Mouse (Mus musculus) adrenal gland, postnatal 4 days (tissue): Measurements from ENCODE around the gene Fam43b. TPM values are rescaled to one million over a fixed set of nuclear protein-coding genes. Genes with fewer than 3 reads are reported as not detected.

ENCODE experiments used
- DNase-seq, 2 experiments: peaks; one replicate each; pipeline ENCODE4 v3.0.0; 2021 to 2022; ENCODE audit warnings: low spot score in 2 of 2, mixed read lengths in 2 of 2
- total RNA-seq, 2 experiments: library from RNA; stranded (reverse); gene quantifications; 2 replicates each; pipeline ENCODE4 v1.2.3; 2021

Gene Fam43b
- total RNA-seq, 2 experiments from 2014 or later: 2.2 to 3.2 TPM

GRCm38 (mm10) chr4:138353438-138354171 is 42.7 kb downstream of the Fam43b start:
- no peak for DNase-seq

- DNase-seq: no peak
Measured at GRCm38 (mm10) chr4:138352692-138353091, 43.6 kb downstream of the Fam43b start.

- no peak for DNase-seq
Measured at GRCm38 (mm10) chr4:138351821-138352220, 44.5 kb downstream of the Fam43b start.

GRCm38 (mm10) chr4:138348716-138349115 is 47.6 kb downstream of the Fam43b start:
- no peak for DNase-seq

- DNase-seq: no peak
Measured at GRCm38 (mm10) chr4:138347280-138347679, 49.0 kb downstream of the Fam43b start.

- DNase-seq: no peak
Measured at GRCm38 (mm10) chr4:138344891-138345545, 51.3 kb downstream of the Fam43b start.

Other genes with a start within 250 kb of the Fam43b start
- gene Hp1bp3, start 180.2 kb downstream of the Fam43b start, total RNA-seq: 100 to 1,000 TPM; 212 to 217 TPM
- gene Sh2d5, start 146.1 kb downstream of the Fam43b start, total RNA-seq: 1 to 10 TPM; 3.7 to 4.5 TPM
- gene Kif17, start 146.1 kb downstream of the Fam43b start, total RNA-seq: 1 to 10 TPM; 5.6 to 6.7 TPM
- 100 to 1,000 TPM; 165 to 169 TPM for gene Ddost, start 91.8 kb downstream of the Fam43b start, total RNA-seq
- gene Pink1, start 70.2 kb downstream of the Fam43b start, total RNA-seq: 100 to 1,000 TPM; 153 to 158 TPM
- gene Cda, start 28.5 kb downstream of the Fam43b start, total RNA-seq: 10 to 100 TPM; 15.7 to 22.9 TPM
- 10 to 100 TPM; 46.4 to 51.4 TPM for gene Mul1, start 38.1 kb upstream of the Fam43b start, total RNA-seq
- 10 to 100 TPM; 32.9 to 36.4 TPM for gene Camk2n1, start 57.8 kb upstream of the Fam43b start, total RNA-seq
- under 1 TPM; 0.56 to 0.78 TPM for gene Vwa5b1, start 239.4 kb upstream of the Fam43b start, total RNA-seq